8 mouse cellular contexts compared by ENCODE assay signal in genomic region chr16:57398387-57399214, GRCm38 (mm10). TPM values are rescaled to one million over a fixed set of nuclear protein-coding genes. Genes with fewer than 3 reads are reported as not detected.
DNase-seq lines count a peak whose midpoint lies in the region; ATAC-seq and TF ChIP-seq lines count a peak whose summit lies in the region.

No protein-coding gene starts in this region.

- H3K4me2 ChIP-seq in forebrain, embryonic 12.5 days, result no peak overlapping the region
- H3K4me2 ChIP-seq in lung, postnatal 0 days (replicated peaks; ENCODE audit: low read depth, low read length), result no peak overlapping the region

- H3K9me3 ChIP-seq in E14TG2a.4 (ENCODE audit: low read length), result no peaks in the 10 kb centered on the region
- H3K9me3 ChIP-seq in forebrain, embryonic 12.5 days, result no peaks in the 10 kb centered on the region
- H3K9me3 ChIP-seq in hindbrain, embryonic 10.5 days, result no peaks in the 10 kb centered on the region
- H3K9me3 ChIP-seq in lung, postnatal 0 days (ENCODE audit: low read length), result no peaks in the 10 kb centered on the region

- peak; percentile 76 for TF ChIP-seq CTCF in E14TG2a.4 (conservative IDR thresholded peaks at IDR 0.05; ENCODE audit: low read length)
- peak; percentile 76; the same call in 1 of the 2 replicates for TF ChIP-seq CTCF in brain, embryonic 14.5 days (IDR thresholded peaks at IDR 0.05; ENCODE audit: borderline replicate concordance, extremely low read depth, insufficient read depth, insufficient read length)
- peak; percentile 91 for TF ChIP-seq CTCF in layer of hippocampus, adult 2 months (conservative IDR thresholded peaks at IDR 0.05)
- TF ChIP-seq CTCF in lung, postnatal 0 days (IDR thresholded peaks at IDR 0.05), result peak; percentile 85

- peak; percentile 62; the same call in 1 of the 2 replicates for ATAC-seq in forebrain, embryonic 12.5 days (ENCODE audit: low FRiP score)
- no peak for ATAC-seq in lung, postnatal 0 days

- WGBS in forebrain, embryonic 12.5 days, result 50% methylated on average over 18 of the region's 18 CpGs
- 67% methylated on average over 18 of the region's 18 CpGs for WGBS in hindbrain, embryonic 10.5 days
- WGBS in lung, postnatal 0 days, result 48% methylated on average over 18 of the region's 18 CpGs

- H3K9ac ChIP-seq in forebrain, embryonic 12.5 days, result no peak overlapping the region
- H3K9ac ChIP-seq in lung, postnatal 0 days (replicated peaks; ENCODE audit: low read depth), result no peak overlapping the region

- DNase-seq in brain, embryonic 14.5 days (ENCODE audit: low read depth), result peak; percentile 80
- peak; percentile 60 for DNase-seq in hindbrain, embryonic 10.5 days (ENCODE audit: low spot score)
- DNase-seq in layer of hippocampus, adult 2 months (ENCODE audit: low spot score in 2 of 2), result peak; percentile 56 to 82
- peak; percentile 80 for DNase-seq in lung, postnatal 0 days (ENCODE audit: low spot score)
- DNase-seq in retina, embryonic 14.5 days (ENCODE audit: low spot score), result peak; percentile 90
- peak; percentile 82 for DNase-seq in thymus, postnatal 4 days

- no peak for TF ChIP-seq POLR2A in brain, embryonic 14.5 days (IDR thresholded peaks at IDR 0.05; ENCODE audit: borderline replicate concordance, extremely low read depth, insufficient read depth, insufficient read length, poor library complexity, severe bottlenecking)

- H3K36me3 ChIP-seq in E14TG2a.4 (ENCODE audit: insufficient read depth, low read length), result no peaks in the 10 kb centered on the region
- no peaks in the 10 kb centered on the region for H3K36me3 ChIP-seq in forebrain, embryonic 12.5 days (replicated peaks)
- no peaks in the 10 kb centered on the region for H3K36me3 ChIP-seq in hindbrain, embryonic 10.5 days
- H3K36me3 ChIP-seq in lung, postnatal 0 days (ENCODE audit: insufficient read depth, low read length), result no peaks in the 10 kb centered on the region

- TF ChIP-seq EP300 in lung, postnatal 0 days (IDR thresholded peaks at IDR 0.05), result no peak

- H3K4me3 ChIP-seq in E14TG2a.4 (replicated peaks; ENCODE audit: low read length), result no peak overlapping the region
- H3K4me3 ChIP-seq in forebrain, embryonic 12.5 days (replicated peaks), result no peak overlapping the region
- no peak overlapping the region for H3K4me3 ChIP-seq in hindbrain, embryonic 10.5 days
- no peak overlapping the region for H3K4me3 ChIP-seq in layer of hippocampus, adult 2 months
- H3K4me3 ChIP-seq in lung, postnatal 0 days (ENCODE audit: low read depth, low read length), result no peak overlapping the region

- H3K27ac ChIP-seq in forebrain, embryonic 12.5 days, result no peak overlapping the region
- H3K27ac ChIP-seq in hindbrain, embryonic 10.5 days, result no peak overlapping the region
- H3K27ac ChIP-seq in layer of hippocampus, adult 2 months, result no peak overlapping the region
- no peak overlapping the region for H3K27ac ChIP-seq in lung, postnatal 0 days (ENCODE audit: low read length)

- H3K27me3 ChIP-seq in E14TG2a.4 (ENCODE audit: insufficient read depth, low read length), result no peaks in the 10 kb centered on the region
- H3K27me3 ChIP-seq in forebrain, embryonic 12.5 days, result no peaks in the 10 kb centered on the region
- H3K27me3 ChIP-seq in hindbrain, embryonic 10.5 days (ENCODE audit: insufficient read depth, poor library complexity, severe bottlenecking), result no peaks in the 10 kb centered on the region
- H3K27me3 ChIP-seq in lung, postnatal 0 days (replicated peaks; ENCODE audit: insufficient read depth, low read length), result no peaks in the 10 kb centered on the region

- H3K4me1 ChIP-seq in E14TG2a.4 (replicated peaks; ENCODE audit: low read depth, low read length), result peaks cover 28% of the 10 kb centered on the region
- H3K4me1 ChIP-seq in forebrain, embryonic 12.5 days, result no peaks in the 10 kb centered on the region
- H3K4me1 ChIP-seq in hindbrain, embryonic 10.5 days (replicated peaks), result no peaks in the 10 kb centered on the region
- no peaks in the 10 kb centered on the region for H3K4me1 ChIP-seq in lung, postnatal 0 days (ENCODE audit: insufficient read depth, low read depth, low read length)

RNA-seq across cellular contexts. Expression of gene Filip1l, which starts 45.7 kb away (rescaled TPM):
- polyA plus RNA-seq in brain, embryonic 14.5 days (2012; rRNA removed), result 1.3 and 2.5 TPM in 2 replicates
- 5.4 and 6.6 TPM in 2 replicates for polyA plus RNA-seq in forebrain, embryonic 12.5 days (2016; fragmentation: Nextera tagmentation; extraction: Ambion mirVana)
- 5.8 and 8.5 TPM in 2 replicates for polyA plus RNA-seq in hindbrain, embryonic 10.5 days (2016; fragmentation: Nextera tagmentation; extraction: Ambion mirVana)
- 1 to 10 TPM; 3.2 to 4.0 TPM for total RNA-seq in layer of hippocampus, adult 2 months (2021)
- polyA plus RNA-seq in lung, postnatal 0 days (2015; fragmentation: Nextera tagmentation; extraction: Ambion mirVana), result 37.7 and 41.6 TPM in 2 replicates
